Mouse (Mus musculus) embryonic facial prominence, embryonic 10.5 days (tissue): ENCODE measurements at regions not wholly inside any gene's neighbourhood (a gene's known extent, or its start where the extent isn't known, plus 50 kb on each side); places are given as distances from the start of the nearest gene placed in this dataset.
A peak's percentile ranks its signal among the peaks of the same experiment; 100 is the strongest.

Source experiments
- DNase-seq: peaks from one replicate; pipeline ENCODE4 v3.0.0-alpha.2; 2017; ENCODE audit warnings: low spot score
- H3K27ac ChIP-seq: fragments of 300-500 bp; sonication (generic); replicated peaks from 2 replicates; pipeline ENCODE4 v1.5.1; 2016; ENCODE audit warnings: mild to moderate bottlenecking
- H3K27me3 ChIP-seq: fragments of 300-500 bp; sonication (generic); replicated peaks from 2 replicates; pipeline ENCODE4 v1.6.1; 2016; ENCODE audit warnings: low read depth, mild to moderate bottlenecking; ENCODE audit not compliant: poor library complexity, severe bottlenecking
- H3K36me3 ChIP-seq: fragments of 300-500 bp; sonication (generic); replicated peaks from 2 replicates; pipeline ENCODE4 v1.6.1; 2016; ENCODE audit warnings: mild to moderate bottlenecking, moderate library complexity
- H3K4me1 ChIP-seq: fragments of 300-500 bp; sonication (generic); 2 replicates; pipeline ENCODE4 v1.6.1; 2016
- H3K4me3 ChIP-seq: fragments of 300-500 bp; sonication (generic); 2 replicates; pipeline ENCODE4 v1.5.1; 2016; ENCODE audit warnings: mild to moderate bottlenecking, moderate library complexity
- H3K9me3 ChIP-seq: fragments of 300-500 bp; sonication (generic); 2 replicates; pipeline ENCODE4 v1.6.1; 2016; ENCODE audit warnings: mild to moderate bottlenecking
- WGBS: fragments of 180-500 bp; shearing (Covaris S2); methylation state at CpG from one replicate; pipeline ENCODE4 v1.1.7; 2016; 5-methylcytosine and 5-hydroxymethylcytosine counted together

DNA sequence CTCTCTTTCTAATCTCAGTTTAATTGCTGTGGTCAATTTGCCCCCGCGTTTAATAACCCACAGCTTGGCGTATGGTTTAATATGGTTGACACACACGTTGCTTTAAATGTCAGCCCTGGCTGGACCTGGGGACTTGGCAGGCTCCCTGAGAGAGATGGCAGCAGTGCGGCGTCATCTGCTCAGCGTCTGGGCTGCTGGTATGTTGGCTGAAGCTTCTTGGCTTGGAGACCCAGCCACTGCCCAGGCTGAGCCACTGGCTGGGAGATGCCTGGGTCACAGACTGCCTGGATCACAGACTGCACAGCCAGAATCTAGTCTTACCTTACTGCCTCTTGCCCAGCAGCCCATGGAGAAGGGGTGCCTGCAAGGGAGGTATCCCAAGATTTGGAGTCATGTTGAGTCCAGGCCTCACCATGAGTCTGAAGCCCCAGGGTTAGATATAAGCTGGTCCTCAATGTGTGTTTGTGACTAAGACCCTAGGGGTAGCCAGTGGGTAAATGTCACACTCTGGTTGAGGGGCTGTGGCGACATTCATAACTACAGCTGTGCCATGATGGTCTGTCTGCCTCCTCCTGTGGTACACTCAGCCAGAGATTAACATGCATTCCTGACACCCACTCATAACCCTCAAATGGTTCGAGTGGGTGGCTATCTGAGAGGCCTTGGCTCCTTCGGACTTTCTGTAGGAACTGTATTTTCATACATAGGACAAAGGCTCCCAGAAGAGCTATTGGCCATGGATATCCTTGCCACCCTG is 99.8 kb upstream of the Irx3 start:
- DNase-seq, result no peak
- Histone ChIP-seq H3K27me3 (peaks cover 23% of the 10 kb centered on the region), H3K4me1 (peaks cover 20% of the 10 kb centered on the region; the same call in 1 of the 2 replicates)

DNA sequence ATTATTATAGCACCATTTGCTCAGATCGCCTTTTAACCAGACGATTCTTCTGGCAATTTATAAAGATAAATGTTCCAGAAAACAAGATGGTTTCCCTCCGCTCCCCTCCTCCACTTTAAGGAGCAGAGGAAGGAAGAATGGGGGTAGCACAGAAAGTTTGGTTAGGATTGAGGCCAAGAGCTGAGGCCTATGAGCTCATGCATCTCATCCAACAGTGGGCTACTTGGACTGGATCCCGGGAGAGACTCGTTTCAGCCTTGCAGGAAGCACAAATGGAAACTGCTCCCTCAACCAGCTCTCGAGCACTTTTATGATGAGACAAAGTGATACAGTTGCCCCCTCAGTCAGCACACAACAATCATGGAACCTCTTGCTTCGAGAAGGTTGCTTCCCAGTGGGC is 97.9 kb upstream of the Irx3 start:
- Histone ChIP-seq H3K36me3 (no peaks in the 10 kb centered on the region), H3K9me3 (no peaks in the 10 kb centered on the region), H3K4me3 (no peak overlapping the region), H3K4me1 (peaks cover 15% of the 10 kb centered on the region; the same call in 1 of the 2 replicates), H3K27me3 (peaks cover 23% of the 10 kb centered on the region), H3K27ac (no peak overlapping the region)
- WGBS, result 87% methylated on average over 7 of the region's 7 CpGs
- no peak for DNase-seq

More for the DNA sequence above, 99.8 kb upstream of the Irx3 start:
- Histone ChIP-seq H3K4me3 (no peak overlapping the region), H3K9me3 (no peaks in the 10 kb centered on the region), H3K27ac (no peak overlapping the region), H3K36me3 (no peaks in the 10 kb centered on the region)
- 85% methylated on average over 10 of the region's 10 CpGs for WGBS

DNA sequence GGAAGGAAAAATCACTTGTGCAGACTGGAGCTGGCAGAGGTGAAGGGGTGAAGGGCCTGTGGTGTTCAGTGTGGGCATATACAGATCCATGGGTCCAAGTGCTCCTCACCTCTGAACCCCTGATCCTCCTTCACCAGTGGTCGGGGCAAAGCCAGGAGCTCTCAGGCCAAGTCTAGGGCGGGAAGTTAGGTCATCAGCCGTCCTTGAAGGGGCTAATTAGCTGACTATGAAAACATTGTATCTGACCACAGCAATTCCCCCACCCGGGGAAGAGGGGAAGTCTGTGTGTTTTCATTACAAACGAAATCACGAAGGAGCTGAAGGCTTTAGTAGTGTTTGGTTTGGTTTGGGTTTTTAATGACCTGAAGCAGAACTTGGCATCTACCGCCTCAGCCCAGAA is 95.5 kb upstream of the Irx3 start:
- WGBS, result 46% methylated on average over 7 of the region's 7 CpGs
- peaks cover 31% of the 10 kb centered on the region for H3K27me3 ChIP-seq
- no peak for DNase-seq

DNA sequence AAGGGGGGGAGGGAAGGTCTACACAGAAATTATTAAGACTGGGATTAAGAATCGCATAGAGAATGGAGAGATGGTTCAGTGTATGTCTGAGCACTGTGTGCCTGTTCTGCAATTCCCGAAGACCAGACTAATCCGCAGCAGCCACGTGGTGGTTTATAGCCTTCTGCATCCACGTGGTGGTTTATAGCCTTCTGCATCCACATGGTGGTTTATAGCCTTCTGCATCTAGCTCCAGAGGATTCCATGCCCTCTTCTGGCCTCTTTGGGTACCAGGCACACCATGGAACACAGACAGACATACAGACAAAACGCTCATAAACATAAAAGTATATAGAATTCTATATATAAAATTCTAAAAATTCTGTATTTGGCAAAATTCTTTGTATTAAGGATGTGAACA is 94.1 kb upstream of the Irx3 start:
- WGBS, result 79% methylated on average over 6 of the region's 6 CpGs
- Histone ChIP-seq H3K9me3 (no peaks in the 10 kb centered on the region), H3K36me3 (no peaks in the 10 kb centered on the region)

More for the DNA sequence above, 95.5 kb upstream of the Irx3 start:
- Histone ChIP-seq H3K36me3 (no peaks in the 10 kb centered on the region), H3K27ac (no peak overlapping the region), H3K4me3 (no peak overlapping the region), H3K4me1 (peaks cover 15% of the 10 kb centered on the region; the same call in 1 of the 2 replicates), H3K9me3 (no peaks in the 10 kb centered on the region)

DNA sequence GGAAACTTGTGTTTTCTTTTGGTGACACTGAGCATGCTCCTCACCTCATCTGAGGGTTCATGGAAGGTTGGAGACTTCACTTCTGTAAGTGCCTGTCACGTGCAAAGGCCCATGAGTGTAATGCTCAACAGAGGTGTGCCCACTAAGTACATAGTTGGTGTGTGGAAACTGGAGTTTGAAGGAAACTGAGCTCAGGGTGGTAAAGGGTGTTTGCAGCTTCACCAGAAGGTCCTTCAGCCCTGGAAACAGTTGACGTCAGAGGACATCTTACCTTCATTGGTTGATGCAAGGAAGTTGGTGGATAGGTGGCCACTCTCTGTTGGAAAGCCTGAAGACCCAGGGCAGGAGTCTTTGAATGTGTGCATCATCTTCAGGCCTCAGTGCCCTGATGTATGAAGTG is 83.0 kb upstream of the Irx3 start:
- H3K27me3 ChIP-seq, result peaks cover 42% of the 10 kb centered on the region
- 81% methylated on average over 2 of the region's 2 CpGs for WGBS
- H3K27ac ChIP-seq, result no peak overlapping the region

More for the DNA sequence above, 94.1 kb upstream of the Irx3 start:
- DNase-seq, result no peak
- no peak overlapping the region for H3K27ac ChIP-seq
- peaks cover 15% of the 10 kb centered on the region; the same call in 1 of the 2 replicates for H3K4me1 ChIP-seq
- peaks cover 43% of the 10 kb centered on the region for H3K27me3 ChIP-seq
- no peak overlapping the region for H3K4me3 ChIP-seq

DNA sequence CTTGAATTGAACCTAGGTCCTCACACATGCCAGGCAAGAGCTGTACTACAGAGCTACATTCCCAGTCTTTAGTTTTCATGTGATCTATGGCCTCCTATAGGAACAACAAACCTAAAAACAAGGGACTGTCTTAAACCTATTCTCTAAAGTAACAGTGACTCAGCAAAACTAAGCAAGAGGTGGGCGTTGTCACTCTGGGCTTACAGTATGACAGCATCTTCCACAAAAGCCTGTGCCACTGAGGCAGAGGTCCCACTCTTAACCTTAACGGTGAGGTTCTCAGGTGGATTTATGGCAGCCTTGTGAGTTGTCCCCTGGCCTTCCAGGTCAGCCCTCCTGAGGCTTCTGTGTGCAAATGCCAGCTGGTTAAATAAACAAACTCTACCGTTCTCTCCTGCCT is 82.5 kb upstream of the Irx3 start:
- Histone ChIP-seq H3K27me3 (peaks cover 45% of the 10 kb centered on the region), H3K4me3 (no peak overlapping the region), H3K9me3 (no peaks in the 10 kb centered on the region), H3K36me3 (no peaks in the 10 kb centered on the region), H3K27ac (no peak overlapping the region), H3K4me1 (peaks cover 6% of the 10 kb centered on the region; the same call in 1 of the 2 replicates)
- no peak for DNase-seq
- 63% methylated on average over 3 of the region's 3 CpGs for WGBS

More for the DNA sequence above, 83.0 kb upstream of the Irx3 start:
- Histone ChIP-seq H3K36me3 (no peaks in the 10 kb centered on the region), H3K9me3 (no peaks in the 10 kb centered on the region), H3K4me3 (no peak overlapping the region), H3K4me1 (peaks cover 6% of the 10 kb centered on the region; the same call in 1 of the 2 replicates)
- no peak for DNase-seq

DNA sequence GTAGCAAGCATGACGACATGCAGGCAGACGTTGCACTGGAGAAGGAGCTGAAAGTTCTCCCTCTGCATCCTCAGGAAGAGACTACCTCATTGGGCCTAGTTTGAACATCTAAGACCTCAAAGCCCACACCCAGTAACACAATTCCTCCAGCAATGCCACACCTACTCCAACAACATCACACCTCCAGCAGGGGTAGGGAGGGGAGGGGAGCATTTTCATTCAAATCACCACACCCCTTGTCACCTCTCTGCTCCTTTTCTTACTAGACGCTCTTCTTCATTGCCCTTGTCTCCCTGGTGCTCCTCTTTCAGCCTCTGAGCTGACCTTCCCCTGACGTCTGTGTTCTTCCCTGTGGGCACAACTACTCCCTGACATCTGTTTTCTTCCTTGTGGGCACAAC is 81.1 kb upstream of the Irx3 start:
- DNase-seq, result no peak
- H3K4me3 ChIP-seq, result no peak overlapping the region
- peaks cover 49% of the 10 kb centered on the region for H3K27me3 ChIP-seq
- H3K9me3 ChIP-seq, result no peaks in the 10 kb centered on the region
- WGBS, result 61% methylated on average over 4 of the region's 4 CpGs
- no peaks in the 10 kb centered on the region for H3K36me3 ChIP-seq
- peaks cover 6% of the 10 kb centered on the region; the same call in 1 of the 2 replicates for H3K4me1 ChIP-seq
- no peak overlapping the region for H3K27ac ChIP-seq

DNA sequence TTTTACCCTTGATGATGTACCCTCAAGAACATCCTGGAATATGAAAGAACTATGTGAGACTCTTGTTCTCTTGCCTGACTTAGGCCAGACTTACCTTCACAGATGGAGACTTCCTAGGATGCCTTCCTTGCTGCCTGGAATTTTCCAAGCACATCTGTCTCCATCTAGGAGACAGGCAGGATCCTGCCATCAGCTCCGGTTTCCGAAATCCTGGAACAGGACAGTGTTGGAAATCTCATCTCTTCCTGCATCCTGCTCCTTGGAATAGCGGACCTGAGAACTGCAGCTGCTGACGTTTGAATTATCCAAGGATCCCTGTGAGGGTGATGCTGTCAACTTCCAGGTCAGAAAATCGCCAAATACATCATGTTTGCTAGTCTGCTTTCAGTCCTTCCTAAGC is 77.0 kb upstream of the Irx3 start:
- 85% methylated on average over 5 of the region's 5 CpGs for WGBS
- Histone ChIP-seq H3K4me1 (peaks cover 26% of the 10 kb centered on the region), H3K27ac (no peak overlapping the region), H3K9me3 (no peaks in the 10 kb centered on the region), H3K36me3 (no peaks in the 10 kb centered on the region), H3K27me3 (peaks cover 83% of the 10 kb centered on the region), H3K4me3 (no peak overlapping the region)
- no peak for DNase-seq

DNA sequence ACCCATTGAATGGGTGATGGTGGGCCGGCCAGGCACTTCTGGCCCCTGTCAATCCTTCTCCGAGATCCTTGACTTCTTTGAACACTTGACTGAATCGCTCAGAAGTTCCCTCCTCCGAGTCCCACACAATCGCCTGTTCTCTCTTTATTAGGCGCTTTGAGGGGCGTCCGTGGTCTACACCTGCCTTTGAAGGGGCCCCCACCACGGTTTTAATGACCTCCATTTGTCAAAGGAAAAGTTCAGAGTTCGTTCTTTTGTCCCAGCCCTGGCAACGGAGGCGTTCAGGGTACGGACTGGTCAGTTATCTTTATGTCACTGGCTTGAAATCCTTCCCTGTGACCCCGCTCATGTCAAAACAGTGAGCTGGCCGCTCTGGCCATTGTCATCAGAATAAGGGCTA is 74.3 kb upstream of the Irx3 start:
- H3K4me1 ChIP-seq, result peaks cover 28% of the 10 kb centered on the region
- H3K4me3 ChIP-seq, result no peak overlapping the region
- H3K36me3 ChIP-seq, result no peaks in the 10 kb centered on the region
- no peak overlapping the region for H3K27ac ChIP-seq
- peak; percentile 22 for DNase-seq
- H3K27me3 ChIP-seq, result peaks cover 97% of the 10 kb centered on the region
- H3K9me3 ChIP-seq, result no peaks in the 10 kb centered on the region
- WGBS, result 58% methylated on average over 15 of the region's 15 CpGs

DNA sequence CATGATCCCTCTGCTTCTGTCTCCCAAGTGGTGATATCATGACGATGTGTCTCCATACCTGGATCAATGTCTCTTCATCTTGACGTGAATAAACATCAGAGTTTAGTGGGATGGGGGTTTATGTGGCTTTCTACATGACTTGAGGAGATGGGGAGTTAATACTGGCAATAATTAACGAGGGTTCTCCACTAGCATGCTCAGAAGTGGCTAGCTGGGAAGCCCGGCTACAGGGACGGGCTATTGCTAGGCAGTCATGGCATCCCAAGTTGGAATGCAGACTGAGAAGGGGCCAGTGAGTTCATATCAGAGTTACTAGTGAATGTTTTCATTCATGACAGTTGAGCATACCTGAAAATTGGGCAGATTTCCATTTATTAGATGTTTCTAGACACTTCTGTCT is 71.4 kb upstream of the Irx3 start:
- H3K36me3 ChIP-seq, result no peaks in the 10 kb centered on the region
- no peak overlapping the region for H3K4me3 ChIP-seq
- H3K9me3 ChIP-seq, result no peaks in the 10 kb centered on the region
- H3K27me3 ChIP-seq, result peaks cover 100% of the 10 kb centered on the region
- no peak for DNase-seq
- H3K4me1 ChIP-seq, result peaks cover 28% of the 10 kb centered on the region
- 74% methylated on average over 5 of the region's 5 CpGs for WGBS
- H3K27ac ChIP-seq, result no peak overlapping the region

DNA sequence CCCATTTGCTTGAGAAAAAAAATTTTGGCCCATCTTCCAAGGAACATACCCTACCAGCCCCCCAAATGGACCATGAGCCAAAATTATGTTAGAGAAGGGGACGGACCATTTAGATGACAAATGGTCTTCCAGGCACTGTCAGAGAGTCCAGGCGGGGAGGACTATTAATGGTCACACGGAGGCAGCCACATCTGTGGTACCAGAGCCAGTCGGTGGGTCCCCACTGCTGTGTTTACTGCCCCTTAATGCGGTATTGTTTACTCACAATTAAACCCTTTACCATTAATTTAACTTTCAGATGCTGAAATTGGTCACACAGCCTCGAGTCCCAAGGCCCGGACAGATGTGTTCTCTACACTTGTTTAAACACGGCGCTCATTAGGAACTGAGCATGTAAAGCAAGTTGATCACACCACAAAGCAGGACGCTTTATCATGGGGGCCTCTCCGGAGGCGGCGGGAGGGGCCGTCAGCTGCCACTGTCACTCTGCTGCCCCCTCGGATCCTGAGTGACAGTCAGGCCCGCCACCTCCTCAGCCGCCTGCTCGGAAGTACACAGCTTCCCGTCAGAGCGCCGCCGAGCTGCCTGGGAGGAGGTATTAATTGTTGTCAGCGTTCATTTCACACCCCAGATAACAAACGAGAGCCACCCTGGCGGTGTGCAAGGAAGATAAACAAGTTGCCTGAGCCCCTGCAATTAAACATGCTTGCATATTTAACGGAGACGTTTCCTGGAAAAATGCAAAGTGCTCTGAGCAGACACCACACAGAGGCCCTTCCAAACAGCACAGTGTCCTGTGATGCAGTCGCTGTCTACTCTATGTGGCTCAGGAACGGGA is 70.6 kb upstream of the Irx3 start:
- H3K36me3 ChIP-seq, result no peaks in the 10 kb centered on the region
- peak; percentile 54 for DNase-seq
- peak overlapping the region; percentile 39 for H3K4me3 ChIP-seq
- H3K27me3 ChIP-seq, result peaks cover 100% of the 10 kb centered on the region
- H3K27ac ChIP-seq, result peak overlapping the region; percentile 54; the same call in 1 of the 2 replicates
- H3K9me3 ChIP-seq, result no peaks in the 10 kb centered on the region
- peaks cover 28% of the 10 kb centered on the region for H3K4me1 ChIP-seq
- WGBS, result 26% methylated on average over 29 of the region's 29 CpGs

DNA sequence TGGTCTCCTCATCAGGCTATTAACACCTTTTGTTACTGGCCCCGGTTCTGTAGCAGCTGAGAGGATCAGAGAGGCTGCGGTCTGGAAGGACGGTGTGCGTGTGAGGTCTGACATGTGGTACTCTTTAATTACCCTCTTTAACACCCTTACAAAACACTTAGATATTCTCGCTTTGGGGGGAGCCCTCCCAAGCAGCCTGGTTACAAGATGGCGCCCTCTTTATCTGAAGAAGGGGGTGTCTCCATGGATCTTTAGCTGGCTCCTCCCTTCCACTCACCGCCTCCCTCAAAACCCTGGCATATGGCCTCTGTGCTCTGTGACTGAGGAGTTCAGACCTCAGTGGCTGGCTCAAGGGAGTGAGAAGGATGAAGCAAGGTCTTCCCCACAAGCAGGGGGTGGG is 65.2 kb upstream of the Irx3 start:
- H3K27me3 ChIP-seq, result peaks cover 99% of the 10 kb centered on the region
- no peak overlapping the region for H3K27ac ChIP-seq
- no peak overlapping the region for H3K4me3 ChIP-seq
- no peak for DNase-seq
- 43% methylated on average over 7 of the region's 7 CpGs for WGBS
- no peaks in the 10 kb centered on the region for H3K36me3 ChIP-seq
- peaks cover 23% of the 10 kb centered on the region for H3K4me1 ChIP-seq
- no peaks in the 10 kb centered on the region for H3K9me3 ChIP-seq
